Mouse (Mus musculus): ENCODE results near the gene Mras. TPM values are rescaled to one million over a fixed set of nuclear protein-coding genes. Genes with fewer than 3 reads are reported as not detected.
A peak's percentile ranks its signal among the peaks of the same experiment; 100 is the strongest.

Gene Mras
- polyA plus RNA-seq, 1 experiment from 2014 or later, result 12.5 TPM

DNA sequence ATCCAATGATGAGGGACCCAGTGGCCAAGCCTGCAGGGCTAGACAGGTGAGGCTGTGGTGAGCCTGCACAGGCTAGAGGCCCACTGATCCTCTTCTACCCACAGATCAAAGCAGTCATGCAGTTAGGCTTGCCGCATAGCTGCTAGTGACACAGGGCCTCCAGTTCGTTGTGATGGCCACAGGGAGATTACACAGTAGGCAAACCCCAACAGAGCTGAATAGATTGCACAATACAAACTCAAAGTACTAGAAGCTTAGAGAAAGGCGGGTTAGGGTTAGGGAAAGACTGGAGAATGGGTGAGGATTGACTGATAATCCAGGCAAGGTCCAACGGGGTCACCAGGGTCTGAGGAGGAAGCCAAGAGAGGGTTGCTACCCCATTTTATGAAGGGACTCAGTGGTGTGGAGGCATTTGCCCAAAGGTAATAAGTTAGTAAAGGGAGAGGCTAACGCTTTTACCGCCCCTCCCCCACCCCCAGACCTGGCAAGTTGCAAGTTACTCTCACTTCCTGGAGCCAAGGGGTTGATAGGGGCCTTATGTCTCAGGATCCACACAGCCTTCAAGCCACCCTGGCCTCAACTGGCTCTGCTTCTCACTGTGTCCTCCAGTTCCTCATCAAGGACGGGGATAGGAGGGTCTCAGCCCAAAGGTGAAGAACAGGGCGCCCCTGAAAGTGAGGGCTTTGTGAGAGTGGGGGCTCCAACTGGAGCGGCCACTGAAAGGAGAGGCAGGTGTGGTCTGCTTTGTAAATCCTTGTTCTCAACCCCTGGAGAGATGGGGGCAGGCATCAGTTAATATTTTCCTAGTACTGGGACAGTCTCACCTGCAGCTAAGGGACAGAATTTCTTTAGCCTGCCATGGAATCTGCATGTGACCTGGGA lies 13.2 kb downstream of the Mras start:
- Histone ChIP-seq H3K9ac (no peak overlapping the region), H3K9me3 (no peaks in the 10 kb centered on the region), H3K27ac (no peak overlapping the region), H3K4me3 (no peak overlapping the region), H3K4me1 (peaks cover 14% of the 10 kb centered on the region), H3K4me2 (no peak overlapping the region), H3K27me3 (no peaks in the 10 kb centered on the region), H3K36me3 (no peaks in the 10 kb centered on the region)
- no peak for ATAC-seq (ENCODE audit: borderline replicate concordance, extremely low read depth, low FRiP score, low TSS enrichment)
- 54% methylated on average over 9 of the region's 9 CpGs for WGBS

GRCm38 (mm10) chr9:99421914-99422313 lies 15.3 kb downstream of the Mras start:
- H3K9ac ChIP-seq, result no peak overlapping the region
- H3K4me3 ChIP-seq, result no peak overlapping the region
- H3K4me2 ChIP-seq, result no peak overlapping the region
- H3K9me3 ChIP-seq, result no peaks in the 10 kb centered on the region
- ATAC-seq (ENCODE audit: borderline replicate concordance, extremely low read depth, low FRiP score, low TSS enrichment), result no peak
- WGBS, result 71% methylated on average over 3 of the region's 3 CpGs
- peaks cover 21% of the 10 kb centered on the region for H3K4me1 ChIP-seq
- H3K27ac ChIP-seq, result no peak overlapping the region
- no peaks in the 10 kb centered on the region for H3K36me3 ChIP-seq
- H3K27me3 ChIP-seq, result no peaks in the 10 kb centered on the region

GRCm38 (mm10) chr9:99419951-99420701 lies 17.1 kb downstream of the Mras start:
- Histone ChIP-seq H3K27ac (no peak overlapping the region), H3K36me3 (no peaks in the 10 kb centered on the region), H3K9ac (no peak overlapping the region), H3K27me3 (no peaks in the 10 kb centered on the region), H3K4me3 (no peak overlapping the region), H3K4me1 (peaks cover 26% of the 10 kb centered on the region), H3K4me2 (no peak overlapping the region), H3K9me3 (no peaks in the 10 kb centered on the region)
- WGBS, result 66% methylated on average over 8 of the region's 8 CpGs
- no peak for ATAC-seq (ENCODE audit: borderline replicate concordance, extremely low read depth, low FRiP score, low TSS enrichment)

GRCm38 (mm10) chr9:99418377-99418776 lies 18.8 kb downstream of the Mras start:
- ATAC-seq (ENCODE audit: borderline replicate concordance, extremely low read depth, low FRiP score, low TSS enrichment), result no peak
- Histone ChIP-seq H3K9me3 (no peaks in the 10 kb centered on the region), H3K4me3 (no peak overlapping the region), H3K27ac (no peak overlapping the region), H3K36me3 (no peaks in the 10 kb centered on the region), H3K27me3 (no peaks in the 10 kb centered on the region), H3K4me1 (peaks cover 15% of the 10 kb centered on the region; the same call in 1 of the 2 replicates), H3K4me2 (no peak overlapping the region), H3K9ac (no peak overlapping the region)
- 64% methylated on average over 5 of the region's 5 CpGs for WGBS

DNA sequence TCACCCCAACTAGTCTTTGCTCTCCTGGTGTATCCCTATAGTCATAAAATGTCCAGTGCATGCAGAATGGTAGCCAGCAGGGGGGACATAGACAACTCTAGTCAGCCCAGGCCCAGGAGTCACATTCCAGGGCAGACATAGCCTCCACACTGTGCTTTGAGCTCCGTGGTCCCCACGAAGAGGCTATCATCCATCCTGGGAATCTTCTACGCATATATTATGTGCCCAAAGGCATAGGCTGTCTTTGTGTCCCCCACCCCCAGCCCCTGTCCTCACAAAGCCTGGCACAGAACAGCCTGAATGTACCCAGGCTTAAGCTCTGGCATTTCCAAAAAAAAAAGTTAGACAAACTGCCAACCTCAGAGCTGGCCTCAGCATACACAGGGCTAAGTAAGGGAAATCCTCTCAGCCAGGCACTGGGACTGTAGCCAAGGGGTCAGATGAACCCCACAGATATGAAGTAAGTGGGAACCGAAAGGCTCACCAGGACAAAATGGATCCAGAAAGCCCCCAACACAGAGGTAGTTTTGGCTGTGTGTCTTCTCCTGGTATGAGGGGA lies 19.8 kb downstream of the Mras start:
- 48% methylated on average over 4 of the region's 4 CpGs for WGBS
- ATAC-seq (ENCODE audit: borderline replicate concordance, extremely low read depth, low FRiP score, low TSS enrichment), result no peak
- Histone ChIP-seq H3K4me3 (no peak overlapping the region), H3K4me1 (peaks cover 15% of the 10 kb centered on the region; the same call in 1 of the 2 replicates), H3K4me2 (no peak overlapping the region), H3K36me3 (no peaks in the 10 kb centered on the region), H3K9me3 (no peaks in the 10 kb centered on the region), H3K9ac (no peak overlapping the region), H3K27ac (no peak overlapping the region), H3K27me3 (no peaks in the 10 kb centered on the region)

- no peak overlapping the region for H3K9ac ChIP-seq
- WGBS, result 82% methylated on average over 3 of the region's 3 CpGs
- peaks cover 15% of the 10 kb centered on the region; the same call in 1 of the 2 replicates for H3K4me1 ChIP-seq
- no peaks in the 10 kb centered on the region for H3K36me3 ChIP-seq
- H3K9me3 ChIP-seq, result no peaks in the 10 kb centered on the region
- H3K4me3 ChIP-seq, result no peak overlapping the region
- H3K4me2 ChIP-seq, result no peak overlapping the region
- ATAC-seq (ENCODE audit: borderline replicate concordance, extremely low read depth, low FRiP score, low TSS enrichment), result no peak
- H3K27me3 ChIP-seq, result no peaks in the 10 kb centered on the region
- no peak overlapping the region for H3K27ac ChIP-seq
Measured at GRCm38 (mm10) chr9:99416809-99417208, 20.4 kb downstream of the Mras start.

DNA sequence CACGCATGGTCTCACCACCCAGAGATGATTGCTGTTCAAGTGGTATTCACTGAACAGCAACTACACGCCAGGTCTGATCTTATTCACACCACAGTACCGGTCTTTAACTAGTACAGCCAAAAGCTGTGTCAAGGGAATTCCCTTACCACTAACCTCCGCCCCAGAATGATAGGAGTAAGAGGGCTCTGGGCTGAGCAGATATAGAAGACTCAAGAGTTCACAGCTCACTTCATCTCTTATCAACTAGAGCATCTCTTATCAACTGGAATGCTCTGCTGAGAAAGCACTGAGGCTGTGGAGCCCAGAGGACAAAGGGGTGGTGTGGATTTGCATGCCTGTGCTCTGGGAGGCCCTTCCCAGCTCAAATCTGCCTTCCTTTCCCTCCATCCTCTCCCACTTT lies 25.4 kb downstream of the Mras start:
- Histone ChIP-seq H3K9ac (no peak overlapping the region), H3K4me2 (no peak overlapping the region), H3K27me3 (no peaks in the 10 kb centered on the region), H3K4me1 (peaks cover 4% of the 10 kb centered on the region; the same call in 1 of the 2 replicates), H3K4me3 (no peak overlapping the region), H3K9me3 (no peaks in the 10 kb centered on the region), H3K36me3 (no peaks in the 10 kb centered on the region), H3K27ac (no peak overlapping the region)
- 75% methylated on average over 4 of the region's 4 CpGs for WGBS
- ATAC-seq (ENCODE audit: borderline replicate concordance, extremely low read depth, low FRiP score, low TSS enrichment), result no peak

GRCm38 (mm10) chr9:99411093-99411492 lies 26.1 kb downstream of the Mras start:
- Histone ChIP-seq H3K9me3 (no peaks in the 10 kb centered on the region), H3K27ac (no peak overlapping the region), H3K4me2 (no peak overlapping the region)

DNA sequence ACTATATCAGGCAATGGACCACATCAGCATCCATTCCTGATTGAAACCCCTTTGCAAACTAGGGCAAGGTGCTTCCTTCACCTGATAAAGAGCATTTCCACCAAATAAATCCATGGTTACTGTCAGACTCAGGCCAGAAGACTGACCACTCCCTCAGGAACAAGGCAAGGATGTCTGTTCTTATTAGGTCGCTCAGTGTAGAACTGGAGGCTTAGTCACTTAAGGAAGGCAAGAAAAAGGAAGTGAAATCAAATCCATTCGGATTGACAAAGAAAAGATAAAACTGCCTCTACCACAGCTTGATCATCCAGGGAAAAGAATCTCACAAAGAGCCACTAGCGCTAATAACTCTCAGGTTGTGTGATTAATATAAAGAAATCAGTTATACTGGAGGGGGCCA lies 27.9 kb downstream of the Mras start:
- Histone ChIP-seq H3K9me3 (no peaks in the 10 kb centered on the region), H3K4me2 (no peak overlapping the region), H3K9ac (no peak overlapping the region), H3K4me3 (no peak overlapping the region), H3K27ac (no peak overlapping the region), H3K36me3 (no peaks in the 10 kb centered on the region), H3K27me3 (no peaks in the 10 kb centered on the region), H3K4me1 (no peaks in the 10 kb centered on the region)
- 75% methylated on average over 3 of the region's 3 CpGs for WGBS
- ATAC-seq (ENCODE audit: borderline replicate concordance, extremely low read depth, low FRiP score, low TSS enrichment), result no peak

More at GRCm38 (mm10) chr9:99411093-99411492, 26.1 kb downstream of the Mras start:
- ATAC-seq (ENCODE audit: borderline replicate concordance, extremely low read depth, low FRiP score, low TSS enrichment), result no peak
- 85% methylated on average over 5 of the region's 5 CpGs for WGBS
- Histone ChIP-seq H3K9ac (no peak overlapping the region), H3K4me3 (no peak overlapping the region), H3K36me3 (no peaks in the 10 kb centered on the region), H3K4me1 (no peaks in the 10 kb centered on the region), H3K27me3 (no peaks in the 10 kb centered on the region)

DNA sequence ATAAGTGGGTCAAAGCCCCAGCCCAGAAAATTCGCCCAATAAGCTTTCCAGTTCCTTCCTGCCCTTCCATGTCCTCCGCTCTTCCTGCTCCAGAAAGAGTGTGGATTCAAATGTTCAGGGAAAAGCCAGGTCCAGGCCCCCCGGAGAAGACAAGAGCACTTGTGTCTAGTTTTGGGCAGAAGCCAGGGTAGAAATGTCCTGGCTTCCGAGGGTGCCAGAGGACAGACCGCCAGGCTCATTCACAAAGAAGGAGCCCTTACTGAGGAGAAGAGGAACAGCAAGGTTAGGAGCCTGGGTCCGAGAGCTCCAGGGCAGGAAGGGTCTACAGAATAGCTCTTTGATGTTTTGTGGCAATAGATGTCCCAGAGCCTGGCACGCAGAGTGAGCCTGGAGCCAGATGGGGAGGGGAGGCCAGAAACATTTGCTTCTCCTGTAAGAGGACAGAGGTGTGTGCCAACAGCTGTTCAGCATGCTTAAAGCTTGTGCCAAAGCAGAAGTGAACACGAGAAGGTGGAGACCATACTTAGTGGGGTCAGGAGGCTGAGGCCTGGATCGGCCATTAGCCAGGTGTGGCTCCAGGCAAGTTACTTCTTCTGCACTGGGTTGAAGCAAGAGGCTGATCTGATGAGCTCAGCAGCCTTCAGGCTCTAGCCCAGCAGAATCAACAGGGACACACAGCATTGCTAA lies 35.8 kb downstream of the Mras start:
- Histone ChIP-seq H3K9me3 (no peaks in the 10 kb centered on the region), H3K4me2 (no peak overlapping the region), H3K4me3 (no peak overlapping the region), H3K27me3 (no peaks in the 10 kb centered on the region), H3K27ac (no peak overlapping the region), H3K9ac (no peak overlapping the region), H3K4me1 (0 out of 2 replicates have a peak, but pooled peaks cover 5% of the 10 kb centered on the region), H3K36me3 (no peaks in the 10 kb centered on the region)
- WGBS, result 61% methylated on average over 9 of the region's 9 CpGs
- 0 out of 2 replicates have a peak, but pooled peaks have one; percentile 27 for ATAC-seq (ENCODE audit: borderline replicate concordance, extremely low read depth, low FRiP score, low TSS enrichment)

- H3K27me3 ChIP-seq, result no peaks in the 10 kb centered on the region
- no peak overlapping the region for H3K9ac ChIP-seq
- no peak overlapping the region for H3K4me3 ChIP-seq
- ATAC-seq (ENCODE audit: borderline replicate concordance, extremely low read depth, low FRiP score, low TSS enrichment), result no peak
- 65% methylated on average over 6 of the region's 6 CpGs for WGBS
- no peaks in the 10 kb centered on the region for H3K36me3 ChIP-seq
- H3K27ac ChIP-seq, result no peak overlapping the region
- H3K9me3 ChIP-seq, result no peaks in the 10 kb centered on the region
- H3K4me1 ChIP-seq, result 0 out of 2 replicates have a peak, but pooled peaks cover 5% of the 10 kb centered on the region
- no peak overlapping the region for H3K4me2 ChIP-seq
Measured at GRCm38 (mm10) chr9:99400781-99401180, 36.4 kb downstream of the Mras start.

Measured in lung, embryonic 15.5 days (tissue).